Mouse (Mus musculus) ES-Bruce4 (cell line): ENCODE results near the gene Vstm4.

Experiments
- CTCF ChIP-seq: IDR thresholded peaks from one replicate; pipeline ENCODE4 v1.8.1; 2011; ENCODE audit warnings: low read depth, low read length
- EP300 ChIP-seq: IDR thresholded peaks from 2 replicates; pipeline ENCODE4 v1.6.1; 2011; ENCODE audit warnings: low read depth, low read length; ENCODE audit not compliant: insufficient read depth
- POLR2A ChIP-seq: IDR thresholded peaks from one replicate; pipeline ENCODE4 v1.8.1; 2011; ENCODE audit warnings: low read length; ENCODE audit not compliant: insufficient read depth

GRCm38 (mm10) chr14:32950312-32951301, 94.1 kb downstream of the Vstm4 start:
- no peak for TF ChIP-seq POLR2A
- no peak for TF ChIP-seq EP300
- no peak for TF ChIP-seq CTCF
